In genomic region chr19:24030871-24031556, GRCm38 (mm10) we compare ENCODE assay signal across 8 mouse cellular contexts. TPM values are rescaled to one million over a fixed set of nuclear protein-coding genes. Genes with fewer than 3 reads are reported as not detected.
DNase-seq lines count a peak whose midpoint lies in the region; ATAC-seq and TF ChIP-seq lines count a peak whose summit lies in the region.

Gene Fam189a2, minus strand, starts transcription at chr19:24031019.

- WGBS in hindbrain, embryonic 15.5 days, result under 1% methylated on average over 42 of the region's 65 CpGs
- under 1% methylated on average over 35 of the region's 65 CpGs for WGBS in limb, embryonic 11.5 days

- 0 out of 2 replicates have a peak, but pooled peaks cover 12% of the 10 kb centered on the region for H3K27me3 ChIP-seq in hindbrain, embryonic 15.5 days
- peaks cover 26% of the 10 kb centered on the region for H3K27me3 ChIP-seq in limb, embryonic 11.5 days (ENCODE audit: control insufficient read depth, insufficient read depth, low read length)
- H3K27me3 ChIP-seq in myocyte (ENCODE audit: control insufficient read depth, insufficient read depth, insufficient read length), result peaks cover 32% of the 10 kb centered on the region

- TF ChIP-seq POLR2A in myocyte (IDR thresholded peaks at IDR 0.05; ENCODE audit: insufficient read length, low read depth), result no peak

- peak within 1 kb of the TSS; percentile 65 for H3K4me3 ChIP-seq in hindbrain, embryonic 15.5 days
- peak within 1 kb of the TSS; percentile 50 for H3K4me3 ChIP-seq in limb, embryonic 11.5 days (ENCODE audit: low read depth, low read length)
- H3K4me3 ChIP-seq in myocyte, result no peak within 1 kb of the TSS

- peak within 1 kb of the TSS; percentile 16 for H3ac ChIP-seq in myocyte (ENCODE audit: control insufficient read depth, insufficient read length)

- H3K9me3 ChIP-seq in hindbrain, embryonic 15.5 days, result no peaks in the 10 kb centered on the region
- H3K9me3 ChIP-seq in limb, embryonic 11.5 days (ENCODE audit: control insufficient read depth, low read length), result no peaks in the 10 kb centered on the region

- DNase-seq in layer of hippocampus, adult 11-12 months (ENCODE audit: low spot score), result peak; percentile 27
- no peak for DNase-seq in layer of hippocampus, adult 9-10 months (ENCODE audit: low spot score)
- DNase-seq in cerebellum, adult 8-10 months, result peak; percentile 20
- peak; percentile 56 for DNase-seq in gastrocnemius, postnatal 10 days
- peak; percentile 56 for DNase-seq in limb, embryonic 11.5 days (ENCODE audit: low spot score)
- no peak for DNase-seq in T-cell, adult 2 months (ENCODE audit: low spot score)

- H3K79me2 ChIP-seq in myocyte (ENCODE audit: control insufficient read depth, insufficient read depth), result no peaks in the 10 kb centered on the region

- peak within 1 kb of the TSS; percentile 78 for H3K9ac ChIP-seq in hindbrain, embryonic 15.5 days
- peak within 1 kb of the TSS; percentile 67 for H3K9ac ChIP-seq in limb, embryonic 11.5 days (ENCODE audit: low read length)

- ATAC-seq in hindbrain, embryonic 15.5 days (ENCODE audit: low FRiP score, low read depth), result peak; percentile 92
- peak; percentile 41; the same call in 1 of the 2 replicates for ATAC-seq in limb, embryonic 11.5 days (ENCODE audit: insufficient number of reproducible peaks, low FRiP score, low TSS enrichment, low read depth)

- H3K4me1 ChIP-seq in hindbrain, embryonic 15.5 days (replicated peaks), result peaks cover 19% of the 10 kb centered on the region
- H3K4me1 ChIP-seq in limb, embryonic 11.5 days (ENCODE audit: control insufficient read depth, insufficient read depth, low read length), result no peaks in the 10 kb centered on the region

- H3K27ac ChIP-seq in hindbrain, embryonic 15.5 days (replicated peaks), result peak within 1 kb of the TSS; percentile 68
- no peak within 1 kb of the TSS for H3K27ac ChIP-seq in limb, embryonic 11.5 days (replicated peaks; ENCODE audit: low read depth, low read length)

- peak within 1 kb of the TSS; percentile 95 for H3K4me2 ChIP-seq in hindbrain, embryonic 15.5 days
- peak within 1 kb of the TSS; percentile 99 for H3K4me2 ChIP-seq in limb, embryonic 11.5 days (ENCODE audit: low read depth, severe bottlenecking)
- H3K4me2 ChIP-seq in myocyte (ENCODE audit: low read depth), result peak within 1 kb of the TSS; percentile 74

- no peaks in the 10 kb centered on the region for H3K36me3 ChIP-seq in hindbrain, embryonic 15.5 days
- no peaks in the 10 kb centered on the region for H3K36me3 ChIP-seq in limb, embryonic 11.5 days (ENCODE audit: control insufficient read depth, insufficient read depth, low read length)
- H3K36me3 ChIP-seq in myocyte (ENCODE audit: control insufficient read depth, insufficient read depth), result no peaks in the 10 kb centered on the region

TF ChIP-seq in myocyte, 11 proteins besides CTCF, POLR2A, EP300 and RAD21:
- TF ChIP-seq POLR2AphosphoS2 (IDR thresholded peaks at IDR 0.05; ENCODE audit: insufficient read length, low read depth), result no peak
- no peak for TF ChIP-seq E2F4 (IDR thresholded peaks at IDR 0.05; ENCODE audit: insufficient read depth)
- TF ChIP-seq MAX (IDR thresholded peaks at IDR 0.05; ENCODE audit: low read depth), result no peak
- TF ChIP-seq MYOD1 (IDR thresholded peaks at IDR 0.05; ENCODE audit: control insufficient read depth in 1 of 3, insufficient read length in 2 of 3, low read depth in 2 of 3), result peak in 1 of 3 experiments; percentile 11
- no peak for TF ChIP-seq USF1 (IDR thresholded peaks at IDR 0.05; ENCODE audit: low read depth)
TF ChIP-seq in myocyte: peak in this region for 1.

RNA-seq across cellular contexts. Expression of gene Fam189a2, which starts in this region (rescaled TPM):
- total RNA-seq in gastrocnemius, postnatal 10 days (2021), result 10 to 100 TPM; 39.6 to 42.5 TPM
- polyA plus RNA-seq in hindbrain, embryonic 15.5 days (2015; fragmentation: Nextera tagmentation; extraction: Ambion mirVana), result 2.1 and 2.4 TPM in 2 replicates
- polyA plus RNA-seq in limb, embryonic 11.5 days (2014; fragmentation: Nextera tagmentation; extraction: Ambion mirVana), result 0.27 and 0.50 TPM in 2 replicates
- polyA plus RNA-seq in myocyte (2012; fragmentation: generic; extraction: Trizol), result 1.9 TPM

Comparison
In these comparisons a context has a peak if more than half of its experiments do, and no peak if none do; other contexts are left out.
1. DNase-seq: peak in layer of hippocampus, adult 11-12 months (single experiment), cerebellum, adult 8-10 months (single experiment) and gastrocnemius, postnatal 10 days (single experiment); none in layer of hippocampus, adult 9-10 months (single experiment) and T-cell, adult 2 months (single experiment).
2. Peak in DNase-seq, ATAC-seq, H3K4me3 ChIP-seq, H3K9ac ChIP-seq and H3K4me2 ChIP-seq in limb, embryonic 11.5 days; RNA of the gene not detected or under 1 TPM.
3. Peak in every context shown above with its lines, with median percentiles within 50 percentile points of each other: H3K4me2 ChIP-seq.